Mouse (Mus musculus) liver, adult 2 months (tissue): Measurements from ENCODE around the gene Gm17359.

Experiments used
- CTCF ChIP-seq: fragments of 200-500 bp; IDR thresholded peaks from 2 replicates; pipeline ENCODE4 v1.5.1; 2011; ENCODE audit warnings: low read depth, low read length, control low read depth
- POLR2A ChIP-seq: fragments of 200-500 bp; IDR thresholded peaks from 2 replicates; pipeline ENCODE4 v1.6.1; 2011; ENCODE audit warnings: low read length, control low read depth; ENCODE audit not compliant: insufficient read depth; ENCODE audit errors: extremely low read depth

DNA sequence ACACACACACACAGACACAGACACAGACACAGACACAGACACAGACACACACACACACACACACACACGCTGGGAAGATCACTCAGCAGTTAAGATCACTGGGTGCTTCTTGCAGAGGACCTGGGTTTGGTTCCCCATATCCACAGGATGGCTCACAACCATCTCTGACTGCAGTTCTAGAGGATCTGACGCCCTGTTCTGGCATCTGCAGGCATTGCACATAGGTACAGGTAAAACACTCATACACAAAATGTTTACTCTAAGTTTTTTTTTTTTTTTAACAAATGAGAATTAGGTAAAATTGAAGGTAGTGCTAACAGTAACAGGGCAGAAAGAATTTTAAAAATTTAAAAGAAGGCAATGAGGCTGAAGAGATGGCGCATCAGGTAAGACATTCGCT lies 109.7 kb downstream of the Gm17359 start:
- TF ChIP-seq POLR2A = no peak
- TF ChIP-seq CTCF = no peak
